Mouse (Mus musculus) intestine, postnatal 0 days (tissue): ENCODE results near the gene Osbpl2. TPM values are rescaled to one million over a fixed set of nuclear protein-coding genes. Genes with fewer than 3 reads are reported as not detected.
A peak's percentile ranks its signal among the peaks of the same experiment; 100 is the strongest.

Source experiments
- ATAC-seq: fragments of 200-750 bp; cut with Nextera tagmentation; 2 replicates; pipeline ENCODE4 v1.8.0; 2017; ENCODE audit warnings: mild to moderate bottlenecking, moderate TSS enrichment, moderate library complexity
- H3K27ac ChIP-seq: fragments of 300-500 bp; sonication (generic); 2 replicates; pipeline ENCODE4 v1.5.1; 2014; ENCODE audit warnings: mild to moderate bottlenecking, low read depth, low read length, moderate library complexity
- H3K27me3 ChIP-seq: fragments of 300-500 bp; sonication (generic); replicated peaks from 2 replicates; pipeline ENCODE4 v1.6.1; 2014; ENCODE audit warnings: low read length, mixed read lengths; ENCODE audit not compliant: control insufficient read depth, insufficient read depth
- H3K36me3 ChIP-seq: fragments of 300-500 bp; sonication (generic); 2 replicates; pipeline ENCODE4 v1.6.1; 2014; ENCODE audit warnings: mild to moderate bottlenecking, moderate library complexity; ENCODE audit not compliant: control insufficient read depth, insufficient read depth
- H3K4me1 ChIP-seq: fragments of 300-500 bp; sonication (generic); replicated peaks from 2 replicates; pipeline ENCODE4 v1.6.1; 2014; ENCODE audit warnings: antibody characterized with exemption, low read length, mixed read lengths; ENCODE audit not compliant: control insufficient read depth, insufficient read depth
- H3K4me2 ChIP-seq: fragments of 300-500 bp; sonication (generic); replicated peaks from 2 replicates; pipeline ENCODE4 v1.6.1; 2014; ENCODE audit warnings: low read depth, mild to moderate bottlenecking, moderate library complexity
- H3K4me3 ChIP-seq: fragments of 300-500 bp; sonication (generic); 2 replicates; pipeline ENCODE4 v1.5.1; 2014; ENCODE audit warnings: low read depth, low read length
- H3K9ac ChIP-seq: fragments of 300-500 bp; sonication (generic); 2 replicates; pipeline ENCODE4 v1.6.1; 2014; ENCODE audit warnings: mild to moderate bottlenecking, low read depth, low read length
- H3K9me3 ChIP-seq: fragments of 300-500 bp; sonication (generic); 2 replicates; pipeline ENCODE4 v1.6.1; 2016; ENCODE audit warnings: mixed run types; ENCODE audit not compliant: control insufficient read depth
- CTCF ChIP-seq: sonication (generic); IDR thresholded peaks from 2 replicates; pipeline ENCODE4 v1.5.1; 2016; ENCODE audit warnings: low read depth, mild to moderate bottlenecking, control low read depth, antibody characterized with exemption, moderate library complexity
- WGBS: fragments of 180-500 bp; shearing (Covaris S2); extraction: QIAGEN DNeasy Blood & Tissue Kit; methylation state at CpG from one replicate; pipeline ENCODE4 v1.1.7; 2014; 5-methylcytosine and 5-hydroxymethylcytosine counted together
- polyA plus RNA-seq: library from polyadenylated mRNA; unstranded; fragments of >200 nt; fragmentation: Nextera tagmentation; extraction: Ambion mirVana; gene quantifications from 2 replicates; pipeline ENCODE4 v1.2.1, GENCODE M21; 2015

The Osbpl2 gene
- polyA plus RNA-seq, 1 experiment from 2014 or later, result 22.9 TPM

GRCm38 (mm10) chr2:180103151-180103977, 15.7 kb upstream of the Osbpl2 start:
- H3K9ac ChIP-seq, result no peak overlapping the region
- no peak for ATAC-seq
- H3K27ac ChIP-seq, result no peak overlapping the region
- H3K4me2 ChIP-seq, result peak overlapping the region; percentile 96
- H3K27me3 ChIP-seq, result peaks cover 65% of the 10 kb centered on the region
- peak overlapping the region; percentile 50 for H3K4me3 ChIP-seq
- 1% methylated on average over 56 of the region's 57 CpGs for WGBS
- H3K4me1 ChIP-seq, result no peaks in the 10 kb centered on the region
- H3K9me3 ChIP-seq, result no peaks in the 10 kb centered on the region
- H3K36me3 ChIP-seq, result no peaks in the 10 kb centered on the region
- TF ChIP-seq CTCF, result no peak

DNA sequence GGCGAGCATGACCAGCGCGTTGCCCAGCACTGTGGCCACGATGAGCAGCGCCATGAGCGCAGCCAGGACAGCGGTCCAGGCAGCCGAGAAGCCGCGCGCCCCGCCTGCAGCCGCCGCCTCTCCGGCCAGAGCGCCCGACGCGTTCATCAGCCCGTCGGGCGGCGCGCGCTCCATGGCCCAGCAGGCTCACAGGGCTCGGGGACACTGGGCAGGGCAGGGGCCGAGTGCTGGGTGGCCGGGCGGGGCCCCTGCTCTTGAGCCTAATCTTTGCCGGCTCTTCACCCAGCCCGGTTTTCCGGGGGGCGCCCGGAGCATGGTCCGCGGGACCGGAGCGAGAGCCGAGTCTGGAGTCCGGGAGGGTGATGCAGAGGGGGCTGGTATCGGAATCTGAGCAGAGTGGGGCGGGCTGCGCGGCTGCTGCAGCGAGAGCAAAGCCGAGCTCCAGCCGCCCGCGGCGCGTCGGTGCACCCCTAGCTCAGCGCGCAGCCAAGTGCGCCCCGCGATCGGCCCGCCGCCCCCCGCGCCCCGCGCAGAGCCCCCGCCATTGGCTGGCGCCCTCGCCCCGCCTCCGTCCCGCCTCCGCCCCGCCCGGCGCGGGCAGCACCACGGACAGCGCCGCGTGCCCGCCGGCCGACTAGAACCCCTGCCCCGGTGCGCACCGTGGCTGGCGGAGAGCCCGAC, 15.0 kb upstream of the Osbpl2 start, which contains the start of gene Hrh3:
TSS of gene Hrh3 (minus strand) at position 511 of the 681 bp plus-strand sequence.
- H3K4me1 ChIP-seq, result no peaks in the 10 kb centered on the region
- no peak within 1 kb of the TSS for H3K27ac ChIP-seq
- H3K36me3 ChIP-seq, result no peaks in the 10 kb centered on the region
- H3K27me3 ChIP-seq, result peaks cover 60% of the 10 kb centered on the region
- H3K4me2 ChIP-seq, result peak within 1 kb of the TSS; percentile 96
- WGBS, result 1% methylated on average over 74 of the region's 87 CpGs
- ATAC-seq, result peak; percentile 68
- no peak within 1 kb of the TSS for H3K9ac ChIP-seq
- peak within 1 kb of the TSS; percentile 50 for H3K4me3 ChIP-seq
- no peaks in the 10 kb centered on the region for H3K9me3 ChIP-seq
- TF ChIP-seq CTCF, result no peak

GRCm38 (mm10) chr2:180104659-180105377, 14.3 kb upstream of the Osbpl2 start:
- TF ChIP-seq CTCF, result no peak
- WGBS, result 13% methylated on average over 24 of the region's 24 CpGs
- H3K36me3 ChIP-seq, result no peaks in the 10 kb centered on the region
- peaks cover 58% of the 10 kb centered on the region for H3K27me3 ChIP-seq
- no peak for ATAC-seq
- H3K4me3 ChIP-seq, result peak overlapping the region; percentile 50
- no peaks in the 10 kb centered on the region for H3K9me3 ChIP-seq
- no peak overlapping the region for H3K27ac ChIP-seq
- peak overlapping the region; percentile 96 for H3K4me2 ChIP-seq
- H3K9ac ChIP-seq, result no peak overlapping the region
- H3K4me1 ChIP-seq, result no peaks in the 10 kb centered on the region

DNA sequence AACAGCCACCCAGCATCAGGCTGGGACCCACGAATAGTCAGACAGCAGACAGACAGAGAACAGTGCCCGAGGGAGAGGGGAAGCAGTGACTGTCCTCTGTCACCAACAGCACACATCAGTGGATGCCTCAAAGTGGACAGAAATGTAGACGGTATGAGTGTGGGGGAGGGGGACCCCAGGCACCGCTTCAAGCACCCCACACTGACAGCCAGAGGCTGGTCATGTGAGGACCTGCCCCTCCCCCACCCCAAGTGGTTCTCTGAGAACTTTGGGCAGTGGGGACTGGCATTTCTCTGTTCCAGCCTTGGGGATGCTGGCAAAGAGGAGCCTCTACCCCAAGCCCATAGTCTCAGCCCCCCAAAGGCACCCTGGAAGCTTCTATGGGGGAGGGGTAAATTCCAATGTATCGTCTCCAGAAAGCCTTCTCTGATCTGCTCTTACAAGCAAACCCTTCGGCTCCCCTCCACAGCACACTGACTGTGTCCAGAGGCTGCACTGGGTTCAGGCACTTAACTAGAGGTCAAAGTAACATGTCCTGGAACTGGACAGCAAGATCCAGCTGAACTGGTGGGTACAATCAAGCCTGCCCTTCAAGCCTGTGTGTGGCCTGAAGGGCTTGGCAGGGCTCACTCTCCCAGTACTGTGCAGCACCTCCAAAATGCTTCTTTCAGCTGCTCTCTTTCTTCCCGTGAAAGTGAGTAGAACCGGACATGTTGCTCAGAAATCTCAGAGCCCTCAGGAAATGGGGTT, 13.5 kb upstream of the Osbpl2 start:
- no peak overlapping the region for H3K4me3 ChIP-seq
- no peak overlapping the region for H3K9ac ChIP-seq
- H3K4me1 ChIP-seq, result no peaks in the 10 kb centered on the region
- no peak for TF ChIP-seq CTCF
- H3K4me2 ChIP-seq, result no peak overlapping the region
- H3K27me3 ChIP-seq, result peaks cover 50% of the 10 kb centered on the region
- 42% methylated on average over 8 of the region's 8 CpGs for WGBS
- no peaks in the 10 kb centered on the region for H3K9me3 ChIP-seq
- no peaks in the 10 kb centered on the region for H3K36me3 ChIP-seq
- H3K27ac ChIP-seq, result no peak overlapping the region
- no peak for ATAC-seq

- no peak for ATAC-seq
- no peaks in the 10 kb centered on the region for H3K36me3 ChIP-seq
- H3K4me1 ChIP-seq, result no peaks in the 10 kb centered on the region
- TF ChIP-seq CTCF, result peak; percentile 59
- H3K4me3 ChIP-seq, result no peak overlapping the region
- H3K9ac ChIP-seq, result no peak overlapping the region
- WGBS, result 60% methylated on average over 4 of the region's 4 CpGs
- H3K27me3 ChIP-seq, result peaks cover 37% of the 10 kb centered on the region
- no peaks in the 10 kb centered on the region for H3K9me3 ChIP-seq
- H3K4me2 ChIP-seq, result no peak overlapping the region
- no peak overlapping the region for H3K27ac ChIP-seq
Measured at GRCm38 (mm10) chr2:180107081-180107480, 12.0 kb upstream of the Osbpl2 start.
